Mouse (Mus musculus) midbrain, embryonic 14.5 days (tissue): ENCODE measurements around the gene Ndufs5. TPM values are rescaled to one million over a fixed set of nuclear protein-coding genes. Genes with fewer than 3 reads are reported as not detected.

ENCODE experiments used
- polyA plus RNA-seq: library from polyadenylated mRNA; unstranded; fragments of >200 nt; fragmentation: Nextera tagmentation; extraction: Ambion mirVana; gene quantifications from 2 replicates; pipeline ENCODE4 v1.2.1, GENCODE M21; 2014

Gene Ndufs5
- polyA plus RNA-seq, 1 experiment from 2014 or later = 428 TPM

Other genes starting within 250 kb of the Ndufs5 start
- gene Macf1, start 33.8 kb downstream of the Ndufs5 start, polyA plus RNA-seq = 140 and 143 TPM in 2 replicates
- gene Akirin1, start 32.1 kb upstream of the Ndufs5 start, polyA plus RNA-seq = 83.4 and 96.0 TPM in 2 replicates
- gene Rhbdl2, start 69.7 kb upstream of the Ndufs5 start, polyA plus RNA-seq = 0.61 and 1.4 TPM in 2 replicates
- 0.09 TPM in 2 replicates for gene 4933427I04Rik, start 141.5 kb upstream of the Ndufs5 start, polyA plus RNA-seq
- gene Mycbp, start 186.6 kb upstream of the Ndufs5 start, polyA plus RNA-seq = 39.1 and 46.7 TPM in 2 replicates
- gene Rragc, start 199.2 kb upstream of the Ndufs5 start, polyA plus RNA-seq = 47.3 and 53.6 TPM in 2 replicates
- gene 4930535I16Rik, start 199.8 kb upstream of the Ndufs5 start, polyA plus RNA-seq = not detected in 2 replicates